Mouse (Mus musculus): Measurements from ENCODE around the gene Adcy2. TPM values are rescaled to one million over a fixed set of nuclear protein-coding genes. Genes with fewer than 3 reads are reported as not detected.

Gene Adcy2
- 0.48 and 0.52 TPM in 2 replicates for total RNA-seq (2021)
- long read RNA-seq, full-length matches to known transcripts, result 1 of 2 reads
- long read RNA-seq, partial matches to known transcripts, result 0 of 2 reads
- long read RNA-seq, other reads (novel, unspliced or antisense), result 1 of 2 reads

GRCm38 (mm10) chr13:68998918-68999801 is at the start of gene Adcy2:
Gene Adcy2 (minus strand): TSS chr13:68999541.
- DNase-seq, result peak; percentile 39

DNA sequence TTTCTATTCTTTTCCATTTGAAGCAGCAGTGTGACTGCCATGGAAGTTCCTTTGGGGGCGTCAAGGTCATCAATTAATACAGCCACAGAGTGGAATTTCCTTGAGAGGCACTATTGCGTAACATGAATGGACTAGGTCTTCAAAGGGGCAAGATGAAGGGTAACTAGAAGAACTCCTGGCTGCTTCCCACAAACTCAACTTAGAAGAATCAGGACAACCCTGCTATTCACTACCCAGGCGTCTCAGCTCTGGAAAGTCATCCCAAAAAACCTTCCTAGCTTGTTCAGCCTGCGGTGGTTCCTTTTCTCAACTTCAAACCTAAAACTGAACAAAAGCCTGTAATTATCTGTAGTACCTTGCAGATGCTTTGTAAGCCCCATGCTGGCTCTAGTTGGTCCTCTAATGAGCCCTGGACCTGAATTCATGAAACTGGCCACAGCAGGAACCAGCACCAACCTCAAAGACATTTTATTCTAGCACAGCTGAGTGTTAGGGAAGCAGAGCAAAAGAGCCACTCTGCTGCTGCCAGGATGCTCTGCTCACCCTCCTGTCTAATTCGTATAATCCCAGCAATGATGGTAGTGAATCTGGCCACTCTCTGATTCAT is 37.8 kb upstream of the Adcy2 start:
- no peak for DNase-seq

DNA sequence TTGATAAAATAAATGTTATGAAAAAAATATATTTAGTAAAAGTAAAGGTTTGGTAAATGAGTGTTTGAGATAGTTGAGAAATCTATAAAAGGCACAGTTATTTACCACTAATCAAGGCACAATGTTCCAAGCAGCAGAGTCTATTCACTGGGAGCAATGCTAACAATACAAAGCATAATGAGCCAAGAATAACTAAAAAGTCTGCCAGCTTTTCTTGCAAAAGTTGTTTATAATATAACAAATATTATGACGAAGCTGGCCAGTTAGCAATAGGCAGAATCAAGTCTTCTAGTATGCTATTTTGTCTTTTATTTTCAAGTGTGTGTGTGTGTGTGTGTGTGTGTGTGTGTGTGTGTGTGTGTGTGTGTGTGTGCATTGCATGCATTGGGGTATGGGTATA is 35.3 kb upstream of the Adcy2 start:
- DNase-seq, result no peak

DNA sequence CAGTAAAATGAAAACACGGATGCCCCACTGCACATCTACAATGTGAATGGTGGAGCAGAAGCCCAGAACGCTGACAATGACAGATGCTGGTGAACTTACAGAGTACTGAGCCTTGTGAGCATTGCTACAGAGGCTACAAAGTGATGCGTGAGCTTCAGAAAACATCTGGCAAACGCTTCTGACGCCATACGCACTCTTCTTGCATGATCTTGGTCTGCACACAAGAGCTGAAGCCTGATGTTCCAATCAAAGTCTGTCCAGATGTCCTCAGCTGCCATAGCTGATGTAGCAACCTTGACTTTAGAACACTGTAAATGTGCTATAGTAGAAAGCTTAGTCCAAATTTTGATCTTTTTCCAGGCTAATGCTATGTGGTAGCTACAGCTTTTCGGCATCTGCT is 34.2 kb upstream of the Adcy2 start:
- no peak for DNase-seq

DNA sequence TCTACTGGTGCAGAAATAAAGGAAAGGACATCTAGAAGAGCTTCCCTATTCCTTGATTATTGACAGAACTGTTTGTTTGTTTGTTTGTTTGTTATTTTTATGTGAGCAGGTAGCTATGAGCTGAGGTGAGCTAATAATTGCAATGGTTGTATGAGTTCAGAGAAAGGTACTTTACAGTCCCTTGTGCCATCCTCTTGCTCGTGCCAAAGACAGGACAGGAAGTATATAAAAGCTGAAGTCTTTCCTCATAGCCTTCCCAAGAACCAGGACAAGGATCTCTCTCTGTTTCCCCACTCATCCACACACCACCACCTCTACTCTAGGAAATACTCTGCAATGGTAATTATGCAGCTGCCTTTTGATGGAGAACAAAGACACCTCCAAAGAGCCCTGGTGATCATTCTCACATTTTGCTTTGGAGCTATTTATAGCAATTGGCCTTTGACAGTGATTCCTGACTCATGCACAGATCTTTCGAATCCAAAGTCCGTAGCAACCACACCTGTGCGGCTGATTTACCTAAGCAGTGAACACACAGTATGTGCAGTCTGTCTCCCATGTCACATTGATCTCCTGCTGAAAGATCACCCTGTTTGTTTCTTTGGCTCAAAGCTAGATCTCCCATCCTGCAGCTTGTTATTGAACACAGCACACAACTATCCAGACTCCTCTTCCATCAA is 29.9 kb upstream of the Adcy2 start:
- no peak for DNase-seq

GRCm38 (mm10) chr13:69024964-69025363 is 25.6 kb upstream of the Adcy2 start:
- no peak for DNase-seq

DNA sequence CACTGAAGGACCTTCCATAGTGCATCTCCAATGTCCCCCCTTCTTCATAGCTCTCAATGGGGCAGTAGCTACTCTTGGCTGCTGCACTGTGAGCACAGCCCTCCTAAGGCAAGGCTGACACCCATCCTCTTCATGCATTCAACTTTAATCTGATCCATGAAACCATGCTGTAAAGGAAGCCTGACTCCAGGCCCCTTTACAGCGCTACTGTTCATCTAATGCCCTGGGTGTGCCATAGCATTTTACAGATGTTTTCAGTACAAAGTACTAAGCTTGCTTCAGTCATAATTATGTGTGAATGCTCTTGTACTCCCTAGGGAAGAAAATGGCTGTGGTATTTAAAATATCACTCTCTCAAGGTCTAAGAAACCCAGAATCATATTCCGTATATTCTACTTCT is 23.9 kb upstream of the Adcy2 start:
- no peak for DNase-seq

DNA sequence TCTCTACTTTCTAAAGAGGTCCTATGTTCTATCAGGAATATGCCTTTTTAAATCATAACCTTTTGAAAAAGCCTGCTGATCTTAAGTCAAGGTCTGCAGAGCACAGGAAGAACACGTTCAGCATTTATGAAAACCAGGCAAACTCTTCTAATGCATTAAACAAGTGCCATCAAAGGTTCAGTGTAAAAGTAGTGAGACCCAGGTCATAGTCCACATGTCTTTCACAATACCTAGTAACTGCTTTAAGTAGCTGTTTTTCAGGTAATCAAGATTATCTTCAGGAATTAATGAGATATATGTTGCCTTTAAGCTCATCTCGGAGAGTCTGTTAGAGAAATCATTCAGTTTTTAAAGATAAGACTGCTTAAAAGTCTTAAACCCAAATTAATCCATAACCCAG is 21.2 kb upstream of the Adcy2 start:
- no peak for DNase-seq

GRCm38 (mm10) chr13:69006915-69007314 is 7.6 kb upstream of the Adcy2 start:
- DNase-seq, result no peak

DNA sequence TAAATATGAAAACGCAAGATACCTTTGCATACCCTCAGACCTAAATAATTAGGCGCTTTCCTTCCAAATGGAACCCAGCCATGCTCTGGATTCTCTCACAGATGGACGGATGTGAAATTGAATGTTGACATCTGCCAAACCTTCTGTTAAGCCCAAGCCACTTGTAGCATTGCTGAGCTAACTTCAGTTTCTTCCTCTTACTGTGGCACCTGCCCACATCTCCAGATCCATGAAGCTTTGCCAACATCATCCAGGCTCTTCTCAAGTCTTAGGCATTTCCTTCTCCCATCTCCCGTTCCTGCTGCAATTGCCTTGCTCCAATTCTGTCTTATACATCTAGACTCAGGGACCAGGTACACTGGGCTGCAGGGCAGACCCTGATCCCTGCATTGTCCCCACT is 6.8 kb upstream of the Adcy2 start:
- DNase-seq, result no peak

DNA sequence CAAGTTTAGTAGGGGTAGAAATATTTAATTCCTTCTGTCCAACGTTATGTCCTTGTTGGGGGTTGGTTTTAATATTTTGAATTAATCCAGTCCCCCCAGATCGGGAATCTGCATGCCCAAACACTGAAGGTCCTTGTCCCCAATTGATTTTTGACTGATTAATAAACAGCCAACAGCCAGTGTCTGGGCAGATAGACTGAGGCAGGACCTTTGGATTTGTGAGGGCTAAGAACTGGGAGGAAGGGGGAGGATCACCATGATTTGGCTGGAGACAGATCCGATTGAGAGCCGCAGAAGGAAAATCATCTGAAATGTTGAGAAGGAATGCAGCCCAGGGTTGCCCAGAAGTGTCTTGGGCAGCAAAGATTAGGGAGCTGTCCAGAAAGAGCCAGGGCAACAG is 5.1 kb upstream of the Adcy2 start:
- DNase-seq, result no peak

- no peak for DNase-seq
These were observed 3.3 kb upstream of the Adcy2 start for GRCm38 (mm10) chr13:69002631-69003030.

DNA sequence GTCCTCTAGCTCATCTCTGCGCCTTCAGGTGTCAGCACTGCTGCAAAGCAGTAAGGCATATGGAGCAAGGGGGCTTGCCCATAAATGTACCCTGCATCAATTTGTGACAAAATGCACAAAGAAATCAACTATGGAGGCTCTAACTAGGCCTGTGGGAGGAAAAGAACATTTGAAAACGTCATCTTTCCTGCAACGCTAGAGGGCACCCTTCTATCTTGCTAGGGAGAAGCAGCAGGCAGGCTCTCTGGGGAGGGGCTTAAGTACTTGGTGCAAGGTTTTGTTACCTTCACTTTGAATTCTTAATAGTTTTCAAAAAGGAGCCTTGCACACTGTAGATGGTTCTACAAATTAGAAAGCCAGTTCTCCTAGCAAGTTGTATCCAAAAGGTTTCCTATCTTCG is 2.8 kb upstream of the Adcy2 start:
- DNase-seq, result peak; percentile 16

- DNase-seq, result no peak
These were observed 485 bp upstream of the Adcy2 start for GRCm38 (mm10) chr13:68999826-69000225.

DNA sequence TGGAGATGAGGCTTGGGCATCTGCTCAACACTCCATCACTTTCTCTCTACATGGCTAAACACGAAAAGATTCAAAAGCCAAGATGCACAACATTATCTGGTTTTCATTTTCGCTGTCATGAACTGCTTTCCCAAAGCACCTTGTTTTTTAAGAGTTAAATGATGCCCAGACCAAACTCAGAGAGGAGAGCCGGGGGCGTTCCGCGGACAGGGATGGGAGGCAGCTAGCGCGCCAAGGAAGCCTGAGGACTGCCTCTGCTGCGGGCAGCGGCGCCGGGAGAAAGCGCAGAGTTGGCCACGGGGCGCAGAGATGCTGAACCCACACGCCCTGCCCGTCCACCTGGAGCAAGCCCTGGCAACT is 803 bp downstream of the Adcy2 start:
- DNase-seq, result peak; percentile 20

- no peak for DNase-seq
These were observed 1.4 kb downstream of the Adcy2 start for GRCm38 (mm10) chr13:68997821-68998551.

GRCm38 (mm10) chr13:68997386-68997785 is 2.0 kb downstream of the Adcy2 start:
- DNase-seq, result no peak

DNA sequence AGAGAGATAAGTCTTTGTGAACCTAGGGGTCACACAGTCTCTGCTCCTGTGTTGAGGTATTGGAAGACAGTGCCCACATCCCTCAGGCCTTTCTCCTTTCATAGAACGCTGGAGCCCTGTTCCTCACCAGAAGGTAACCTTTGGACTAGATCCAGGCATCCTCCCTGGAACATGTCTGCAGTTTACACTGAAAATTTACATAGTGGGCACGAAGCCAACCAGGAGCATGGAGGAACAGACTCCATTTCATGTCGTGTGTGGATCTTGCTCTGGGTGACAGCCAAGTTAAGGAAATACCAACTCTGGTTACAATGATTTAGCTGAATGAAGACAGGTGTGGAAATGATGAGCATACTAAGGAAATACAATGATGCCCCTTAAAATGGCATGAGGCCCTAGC is 2.7 kb downstream of the Adcy2 start:
- DNase-seq, result no peak

- no peak for DNase-seq
These were observed 13.6 kb downstream of the Adcy2 start for GRCm38 (mm10) chr13:68985789-68986188.

GRCm38 (mm10) chr13:68984000-68984399 is 15.3 kb downstream of the Adcy2 start:
- no peak for DNase-seq

DNA sequence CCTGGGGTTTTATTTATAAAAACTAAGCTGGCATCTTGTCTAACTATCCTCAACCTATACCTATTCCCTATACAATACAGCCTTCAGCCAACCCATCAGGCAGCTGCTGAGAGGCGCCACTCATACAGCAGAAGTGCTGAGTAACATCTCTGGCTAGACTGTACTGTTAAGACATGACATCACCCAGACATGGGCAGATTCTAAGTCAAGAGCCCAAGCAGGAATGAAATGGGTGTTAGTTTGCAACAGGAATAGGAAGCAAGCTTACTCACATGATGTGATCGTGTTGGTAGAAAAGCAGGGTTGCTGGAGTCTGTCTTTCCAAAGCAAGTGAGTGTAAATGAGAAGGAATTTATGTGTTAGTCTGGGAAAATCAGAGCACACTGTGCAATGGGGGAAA is 18.3 kb downstream of the Adcy2 start:
- DNase-seq, result no peak

GRCm38 (mm10) chr13:68973143-68973542 is 26.2 kb downstream of the Adcy2 start:
- no peak for DNase-seq
